Mouse (Mus musculus): ENCODE results near the gene Gm20518.

DNA sequence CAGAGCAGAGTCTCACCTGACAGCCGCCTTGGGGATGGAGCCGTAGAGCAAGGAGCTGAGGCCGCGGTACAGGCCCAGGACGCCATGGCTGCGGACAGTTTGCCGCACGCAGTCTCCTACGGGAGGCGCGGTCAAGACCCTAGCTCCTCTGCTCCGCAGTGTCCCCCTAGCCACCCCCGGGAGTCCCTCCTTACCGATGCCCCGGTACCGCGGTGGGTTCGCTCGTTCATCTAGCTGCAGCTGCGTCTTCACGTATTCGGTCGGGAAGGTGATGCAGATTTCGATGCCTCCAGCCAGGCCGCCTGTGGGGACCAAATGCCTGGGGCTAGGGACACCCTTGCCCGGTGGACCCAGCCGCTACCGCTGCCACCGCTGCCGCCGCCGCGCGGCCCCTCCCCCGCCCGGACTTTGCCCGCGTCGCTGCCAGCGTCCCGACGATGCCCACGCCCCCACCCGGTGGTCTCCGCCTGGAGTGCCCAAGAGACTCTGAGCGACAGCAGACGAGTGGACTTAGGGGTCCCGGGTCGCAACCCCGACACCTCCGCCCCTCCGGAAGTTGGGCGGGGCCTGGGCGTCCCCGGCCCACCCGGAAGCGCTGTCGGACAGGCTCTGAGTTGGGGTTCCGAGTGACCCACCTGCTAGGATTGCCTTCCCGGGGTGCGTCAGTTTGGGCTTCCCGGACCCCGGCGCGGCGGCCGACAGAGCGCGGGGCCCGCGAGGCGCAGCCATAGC, 36.0 kb upstream of the Gm20518 start:
- TF ChIP-seq FLI1 (IDR thresholded peaks at IDR 0.05; ENCODE audit: low read length) (no peak), GATA1 (IDR thresholded peaks at IDR 0.05; ENCODE audit: borderline replicate concordance, low read length) (no peak)

Measured in megakaryocyte, embryonic 14.5 days (primary cell).